Mouse (Mus musculus) intestine, postnatal 0 days (tissue): ENCODE measurements around the gene 9030025P20Rik. TPM values are rescaled to one million over a fixed set of nuclear protein-coding genes. Genes with fewer than 3 reads are reported as not detected.
"Not testable (repeated sequence)": the region's sequence is repeated elsewhere in the genome, so short reads cannot be mapped to it uniquely, and the experiment has no call there.

Experiments used
- ATAC-seq: fragments of 200-750 bp; cut with Nextera tagmentation; 2 replicates; pipeline ENCODE4 v1.8.0; 2017; ENCODE audit warnings: mild to moderate bottlenecking, moderate TSS enrichment, moderate library complexity
- H3K27ac ChIP-seq: fragments of 300-500 bp; sonication (generic); 2 replicates; pipeline ENCODE4 v1.5.1; 2014; ENCODE audit warnings: mild to moderate bottlenecking, low read depth, low read length, moderate library complexity
- H3K27me3 ChIP-seq: fragments of 300-500 bp; sonication (generic); replicated peaks from 2 replicates; pipeline ENCODE4 v1.6.1; 2014; ENCODE audit warnings: low read length, mixed read lengths; ENCODE audit not compliant: control insufficient read depth, insufficient read depth
- H3K36me3 ChIP-seq: fragments of 300-500 bp; sonication (generic); 2 replicates; pipeline ENCODE4 v1.6.1; 2014; ENCODE audit warnings: mild to moderate bottlenecking, moderate library complexity; ENCODE audit not compliant: control insufficient read depth, insufficient read depth
- H3K4me1 ChIP-seq: fragments of 300-500 bp; sonication (generic); replicated peaks from 2 replicates; pipeline ENCODE4 v1.6.1; 2014; ENCODE audit warnings: antibody characterized with exemption, low read length, mixed read lengths; ENCODE audit not compliant: control insufficient read depth, insufficient read depth
- H3K4me2 ChIP-seq: fragments of 300-500 bp; sonication (generic); replicated peaks from 2 replicates; pipeline ENCODE4 v1.6.1; 2014; ENCODE audit warnings: low read depth, mild to moderate bottlenecking, moderate library complexity
- H3K4me3 ChIP-seq: fragments of 300-500 bp; sonication (generic); 2 replicates; pipeline ENCODE4 v1.5.1; 2014; ENCODE audit warnings: low read depth, low read length
- H3K9ac ChIP-seq: fragments of 300-500 bp; sonication (generic); 2 replicates; pipeline ENCODE4 v1.6.1; 2014; ENCODE audit warnings: mild to moderate bottlenecking, low read depth, low read length
- H3K9me3 ChIP-seq: fragments of 300-500 bp; sonication (generic); 2 replicates; pipeline ENCODE4 v1.6.1; 2016; ENCODE audit warnings: mixed run types; ENCODE audit not compliant: control insufficient read depth
- CTCF ChIP-seq: sonication (generic); IDR thresholded peaks from 2 replicates; pipeline ENCODE4 v1.5.1; 2016; ENCODE audit warnings: low read depth, mild to moderate bottlenecking, control low read depth, antibody characterized with exemption, moderate library complexity
- WGBS: fragments of 180-500 bp; shearing (Covaris S2); extraction: QIAGEN DNeasy Blood & Tissue Kit; methylation state at CpG from one replicate; pipeline ENCODE4 v1.1.7; 2014; 5-methylcytosine and 5-hydroxymethylcytosine counted together
- polyA plus RNA-seq: library from polyadenylated mRNA; unstranded; fragments of >200 nt; fragmentation: Nextera tagmentation; extraction: Ambion mirVana; gene quantifications from 2 replicates; pipeline ENCODE4 v1.2.1, GENCODE M21; 2015

Gene 9030025P20Rik
- 6.8 and 7.3 TPM in 2 replicates for polyA plus RNA-seq

DNA sequence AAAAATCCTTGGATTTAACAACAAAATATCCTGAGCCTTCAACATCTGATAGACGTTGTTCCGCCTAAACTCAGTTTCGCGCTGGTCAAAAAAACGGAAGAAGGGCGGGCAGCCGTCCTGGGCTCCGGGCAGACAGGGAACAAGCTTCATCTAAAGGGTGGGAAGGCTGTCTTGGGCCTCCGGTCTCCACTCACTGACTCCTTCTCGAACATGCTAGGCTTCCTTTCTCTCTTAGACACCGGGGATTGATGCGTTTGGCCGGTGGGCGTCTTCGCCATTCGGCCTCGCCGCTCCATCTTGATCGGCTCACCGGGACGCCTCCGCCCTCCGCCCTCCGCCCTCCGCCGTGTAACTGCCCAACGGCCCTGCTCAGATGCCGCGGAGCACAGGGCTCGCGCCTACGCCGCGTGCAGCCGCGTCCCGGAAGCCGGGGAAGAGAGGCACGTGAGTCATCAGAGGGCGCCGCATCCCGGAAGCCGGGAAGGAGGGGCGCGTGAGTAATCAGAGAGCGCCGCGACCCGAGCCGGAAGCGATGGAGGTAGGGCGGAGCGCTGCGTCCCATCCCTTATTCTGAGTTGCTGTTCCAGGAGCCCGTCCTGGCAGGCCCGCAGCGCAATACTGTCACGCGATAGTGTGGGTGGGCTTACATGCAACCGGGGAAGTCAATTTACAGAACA, at the start of gene 9030025P20Rik, which contains the start of gene Gm3417:
TSS of gene 9030025P20Rik (plus strand) at position 107 of the 677 bp plus-strand sequence.
TSS of gene Gm3417 (minus strand) at position 429 of the 677 bp plus-strand sequence.
- not testable (repeated sequence) for H3K9me3 ChIP-seq, H3K27me3 ChIP-seq, H3K9ac ChIP-seq, H3K36me3 ChIP-seq, H3K4me1 ChIP-seq, H3K4me3 ChIP-seq, H3K27ac ChIP-seq, H3K4me2 ChIP-seq
- no CpG with 5 or more reads among the region's 60 CpGs for WGBS
- ATAC-seq = peak; percentile 99

DNA sequence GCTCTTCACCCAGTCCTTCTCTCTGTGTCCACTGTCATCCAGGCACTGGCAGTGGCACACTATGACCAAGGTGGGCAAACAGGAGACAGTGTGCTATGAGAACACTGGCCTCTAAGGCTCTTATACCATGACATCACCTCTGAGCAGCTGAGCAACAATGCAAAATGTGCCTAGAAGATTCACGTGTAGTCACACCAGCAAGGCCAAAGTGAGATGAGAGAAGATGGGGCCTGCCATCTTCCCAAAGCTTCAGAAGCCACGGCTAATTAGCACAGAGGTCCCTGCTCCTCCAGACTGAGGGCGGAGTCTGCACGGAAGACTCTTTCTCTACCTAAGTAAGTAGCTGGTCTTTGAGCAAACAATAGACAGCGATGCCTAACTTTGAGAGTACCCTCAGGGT, 49.6 kb upstream of the 9030025P20Rik start:
- Histone ChIP-seq H3K4me3 (no peak overlapping the region), H3K4me1 (no peaks in the 10 kb centered on the region), H3K9me3 (no peaks in the 10 kb centered on the region), H3K27ac (no peak overlapping the region), H3K9ac (no peak overlapping the region), H3K4me2 (no peak overlapping the region), H3K36me3 (no peaks in the 10 kb centered on the region), H3K27me3 (no peaks in the 10 kb centered on the region)
- 64% methylated on average over 5 of the region's 5 CpGs for WGBS
- ATAC-seq = no peak
- TF ChIP-seq CTCF = no peak

GRCm38 (mm10) chr17:14930697-14931096, 47.6 kb upstream of the 9030025P20Rik start:
- H3K27me3 ChIP-seq = no peaks in the 10 kb centered on the region
- ATAC-seq = no peak

GRCm38 (mm10) chr17:14931469-14931868, 46.8 kb upstream of the 9030025P20Rik start:
- no peak for TF ChIP-seq CTCF
- 82% methylated on average over 5 of the region's 5 CpGs for WGBS
- Histone ChIP-seq H3K36me3 (no peaks in the 10 kb centered on the region), H3K4me3 (no peak overlapping the region), H3K4me1 (no peaks in the 10 kb centered on the region), H3K9me3 (no peaks in the 10 kb centered on the region), H3K4me2 (no peak overlapping the region), H3K9ac (no peak overlapping the region), H3K27ac (no peak overlapping the region), H3K27me3 (no peaks in the 10 kb centered on the region)
- ATAC-seq = no peak

More at GRCm38 (mm10) chr17:14930697-14931096, 47.6 kb upstream of the 9030025P20Rik start:
- Histone ChIP-seq H3K9me3 (no peaks in the 10 kb centered on the region), H3K4me1 (no peaks in the 10 kb centered on the region), H3K36me3 (no peaks in the 10 kb centered on the region), H3K4me2 (no peak overlapping the region), H3K4me3 (no peak overlapping the region), H3K9ac (no peak overlapping the region), H3K27ac (no peak overlapping the region)
- 78% methylated on average over 7 of the region's 7 CpGs for WGBS
- no peak for TF ChIP-seq CTCF

DNA sequence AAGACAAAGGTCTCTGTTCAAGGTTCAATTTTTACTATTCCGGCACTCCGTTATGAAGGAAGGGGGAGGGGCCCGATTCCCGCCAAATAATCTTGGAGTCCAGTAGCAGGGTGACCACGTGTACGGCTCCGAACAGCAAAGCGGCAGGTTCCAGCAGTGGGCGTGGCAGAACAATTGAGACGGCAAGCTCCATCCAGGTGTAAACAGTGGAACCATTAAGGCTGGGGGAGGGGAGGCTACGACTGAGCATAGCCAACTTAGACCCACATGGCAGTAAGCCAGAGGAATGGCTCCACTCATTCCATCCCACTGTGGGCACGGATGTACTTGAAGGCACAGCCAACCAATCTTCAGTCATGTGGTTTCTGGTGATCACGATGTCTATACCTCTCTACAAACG, 43.0 kb upstream of the 9030025P20Rik start:
- not testable (repeated sequence) for H3K27me3 ChIP-seq, H3K9me3 ChIP-seq, H3K4me1 ChIP-seq, H3K9ac ChIP-seq, H3K27ac ChIP-seq, H3K4me3 ChIP-seq, H3K36me3 ChIP-seq, H3K4me2 ChIP-seq, ATAC-seq
- WGBS = 55% methylated on average over 14 of the region's 14 CpGs

DNA sequence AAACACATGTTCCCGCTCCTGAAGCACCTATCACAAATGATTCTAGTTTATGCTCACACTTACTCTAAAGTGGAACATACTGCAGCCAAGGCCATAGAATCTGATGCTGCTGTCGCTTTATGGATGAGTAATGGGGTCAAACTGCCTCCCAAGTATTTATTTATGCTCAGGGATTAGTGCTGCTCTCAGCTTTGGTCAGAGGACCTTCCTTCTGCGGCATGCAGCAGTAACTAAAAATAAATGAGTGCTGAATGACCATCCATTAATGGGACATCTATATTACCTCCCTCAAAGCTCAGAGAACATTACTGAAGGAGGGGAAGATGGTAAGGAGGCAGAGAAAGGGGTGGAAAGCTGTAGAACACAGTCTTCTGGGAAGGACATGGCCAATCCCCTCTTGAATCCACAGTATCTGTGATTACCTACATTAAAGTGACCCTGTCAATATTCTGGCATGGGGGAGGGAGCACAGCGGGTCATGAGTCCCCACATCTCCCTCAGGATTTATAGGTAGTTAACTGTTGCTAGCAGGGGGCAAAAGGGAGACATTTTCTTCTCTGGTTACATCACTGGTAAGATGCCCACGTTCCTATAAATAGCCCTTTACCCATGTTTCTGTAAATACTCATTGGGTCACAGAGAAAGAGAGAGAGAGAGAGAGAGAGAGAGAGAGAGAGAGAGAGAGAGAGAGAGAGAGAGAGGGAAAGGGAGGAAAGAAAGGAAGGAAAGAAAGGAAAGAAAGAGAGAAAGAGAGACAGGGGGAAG, 42.2 kb upstream of the 9030025P20Rik start:
- H3K4me2 ChIP-seq = no peak overlapping the region
- H3K27ac ChIP-seq = no peak overlapping the region
- H3K27me3 ChIP-seq = no peaks in the 10 kb centered on the region
- TF ChIP-seq CTCF = no peak
- H3K36me3 ChIP-seq = no peaks in the 10 kb centered on the region
- no peak for ATAC-seq
- H3K4me3 ChIP-seq = no peak overlapping the region
- 61% methylated on average over 5 of the region's 5 CpGs for WGBS
- H3K4me1 ChIP-seq = no peaks in the 10 kb centered on the region
- no peaks in the 10 kb centered on the region for H3K9me3 ChIP-seq
- H3K9ac ChIP-seq = no peak overlapping the region

- Histone ChIP-seq H3K4me2 (peak overlapping the region; percentile 89), H3K4me3 (peak overlapping the region; percentile 84; the same call in 1 of the 2 replicates), H3K4me1 (peaks cover 13% of the 10 kb centered on the region; the same call in 1 of the 2 replicates)
- H3K27me3 ChIP-seq, H3K9me3 ChIP-seq, H3K36me3 ChIP-seq, H3K27ac ChIP-seq, H3K9ac ChIP-seq, ATAC-seq: not testable (repeated sequence)
- 68% methylated on average over 6 of the region's 6 CpGs for WGBS
These were observed 36.1 kb upstream of the 9030025P20Rik start for GRCm38 (mm10) chr17:14942181-14942580.
